In the genomic region with DNA sequence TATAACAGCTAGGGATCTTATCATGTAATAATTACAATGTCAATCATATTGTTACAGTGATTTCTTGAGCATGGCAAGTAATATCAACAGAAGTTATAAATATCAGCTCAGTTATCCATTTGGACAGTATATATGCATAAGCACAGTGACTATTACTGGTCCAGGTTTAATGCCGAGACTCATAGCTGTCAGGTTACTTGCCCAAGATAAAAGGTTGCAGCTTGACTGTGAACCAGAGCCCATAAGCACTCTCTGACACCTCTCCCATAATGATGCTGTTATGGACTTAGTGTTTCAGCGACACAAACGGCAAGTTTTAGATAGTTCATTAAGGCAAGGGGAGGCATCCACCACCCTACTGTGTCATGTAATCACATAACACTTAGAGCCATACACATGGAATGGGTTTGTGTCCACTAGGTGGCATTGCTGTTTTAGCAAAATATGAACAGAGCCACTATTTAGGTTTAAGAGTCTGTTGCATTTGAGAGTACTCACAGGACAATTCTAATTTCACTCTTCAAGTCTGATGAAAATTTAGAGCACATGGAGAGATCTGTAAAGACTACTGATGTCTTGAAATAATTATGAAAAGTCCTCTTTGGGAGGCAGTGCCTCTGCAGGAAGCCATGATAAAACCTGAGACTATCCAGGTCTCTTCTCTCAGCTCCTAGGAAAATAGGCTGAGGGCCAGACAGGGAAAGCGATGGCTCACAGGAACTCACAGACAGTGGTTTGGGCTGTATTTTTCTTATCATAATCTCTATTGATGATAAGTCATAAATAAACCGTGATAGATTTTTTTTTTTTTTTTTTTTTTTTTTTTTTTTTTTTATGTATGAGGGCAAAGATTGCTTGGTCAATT, we compare ENCODE assay signal across 8 mouse cellular contexts.
DNase-seq lines count a peak whose midpoint lies in the region; ATAC-seq and TF ChIP-seq lines count a peak whose summit lies in the region.
"Had no signal": no experiment of that assay in that cellular context is flagged by ENCODE, and none has a peak within 500 bp of the region (broad histone marks: within the 10 kb centered on the region; RNA-seq: fewer than 3 reads in every experiment).

No protein-coding gene starts in this region.

- no peak overlapping the region for H3K4me2 ChIP-seq in liver, postnatal 0 days (ENCODE audit: low read depth, low read length)
- no peak overlapping the region for H3K4me2 ChIP-seq in liver, embryonic 12.5 days
- H3K4me2 ChIP-seq: lung, embryonic 15.5 days had no signal

- peak; percentile 65 for TF ChIP-seq CTCF in liver, postnatal 0 days (IDR thresholded peaks at IDR 0.05; ENCODE audit: low read depth)

- H3K36me3 ChIP-seq in liver, postnatal 0 days (replicated peaks; ENCODE audit: insufficient read depth, low read length), result no peaks in the 10 kb centered on the region
- H3K36me3 ChIP-seq in liver, embryonic 12.5 days, result no peaks in the 10 kb centered on the region
- H3K36me3 ChIP-seq: lung, embryonic 15.5 days had no signal

- no peaks in the 10 kb centered on the region for H3K9me3 ChIP-seq in liver, postnatal 0 days (ENCODE audit: low read length)
- no peaks in the 10 kb centered on the region for H3K9me3 ChIP-seq in liver, embryonic 12.5 days (replicated peaks)
- H3K9me3 ChIP-seq: lung, embryonic 15.5 days had no signal

- intact Hi-C loops in left cerebral cortex, postnatal 10 days (cut with DNase I), result loop anchor here (10.0 kb wide), 2 partner anchors 130 to 1370 kb away; no protein-coding TSS in a partner anchor

- ATAC-seq in liver, postnatal 0 days, result no peak
- no peak for ATAC-seq in liver, embryonic 12.5 days

- H3K27me3 ChIP-seq in liver, postnatal 0 days (ENCODE audit: insufficient read depth, low read length), result no peaks in the 10 kb centered on the region
- no peaks in the 10 kb centered on the region for H3K27me3 ChIP-seq in liver, embryonic 12.5 days (replicated peaks)
- H3K27me3 ChIP-seq: lung, embryonic 15.5 days had no signal

- WGBS in liver, postnatal 0 days (ENCODE audit: insufficient replicate concordance), result 57% methylated on average over 5 of the region's 5 CpGs
- 51% methylated on average over 5 of the region's 5 CpGs for WGBS in liver, embryonic 12.5 days (ENCODE audit: insufficient replicate concordance)

- no peak for TF ChIP-seq EP300 in liver, postnatal 0 days (IDR thresholded peaks at IDR 0.05; ENCODE audit: low read depth)

- no peak for DNase-seq in liver, postnatal 0 days
- DNase-seq in brain, embryonic 18.5 days (ENCODE audit: low read depth, low spot score), result peak; percentile 51
- peak; percentile 26 to 82 for DNase-seq in frontal cortex, postnatal 36 days (ENCODE audit: low spot score in 2 of 2)
- peak; percentile 22 to 77 for DNase-seq in left cerebral cortex, postnatal 10 days (ENCODE audit: extremely low spot score in 1 of 2, low spot score in 2 of 2)
- DNase-seq in retina, adult 2 months (ENCODE audit: low read depth, low spot score), result peak; percentile 62
- no peak for DNase-seq in testis, postnatal 14 days (ENCODE audit: low spot score)

- H3K4me3 ChIP-seq in liver, postnatal 0 days (ENCODE audit: low read depth, low read length), result no peak overlapping the region
- no peak overlapping the region for H3K4me3 ChIP-seq in liver, embryonic 12.5 days
- H3K4me3 ChIP-seq: lung, embryonic 15.5 days had no signal

- no peak overlapping the region for H3K27ac ChIP-seq in liver, postnatal 0 days (ENCODE audit: low read depth)
- H3K27ac ChIP-seq in liver, embryonic 12.5 days, result no peak overlapping the region
- H3K27ac ChIP-seq: lung, embryonic 15.5 days had no signal

- H3K4me1 ChIP-seq in liver, postnatal 0 days (ENCODE audit: insufficient read depth), result no peaks in the 10 kb centered on the region
- no peaks in the 10 kb centered on the region for H3K4me1 ChIP-seq in liver, embryonic 12.5 days
- H3K4me1 ChIP-seq: lung, embryonic 15.5 days had no signal

- no peak overlapping the region for H3K9ac ChIP-seq in liver, postnatal 0 days (replicated peaks)
- no peak overlapping the region for H3K9ac ChIP-seq in liver, embryonic 12.5 days
- H3K9ac ChIP-seq: lung, embryonic 15.5 days had no signal

Comparison
In these comparisons a context has a peak if more than half of its experiments do, and no peak if none do; other contexts are left out.
1. DNase-seq: peak in brain, embryonic 18.5 days (single experiment), frontal cortex, postnatal 36 days (2 of 2), left cerebral cortex, postnatal 10 days (2 of 2) and retina, adult 2 months (single experiment); none in liver, postnatal 0 days (single experiment) and testis, postnatal 14 days (single experiment).